Mouse (Mus musculus): Measurements from ENCODE around the gene Gpr33. TPM values are rescaled to one million over a fixed set of nuclear protein-coding genes. Genes with fewer than 3 reads are reported as not detected.

Gpr33 gene
- polyA plus RNA-seq, 1 experiment from 2014 or later: not detected

- no peaks in the 10 kb centered on the region for H3K36me3 ChIP-seq
- peak; percentile 26 for ATAC-seq (replicated peaks)
- H3K9me3 ChIP-seq: no peaks in the 10 kb centered on the region
- 10% methylated on average over 15 of the region's 15 CpGs for WGBS
- H3K27me3 ChIP-seq: no peaks in the 10 kb centered on the region
- peaks cover 13% of the 10 kb centered on the region; the same call in 1 of the 2 replicates for H3K4me1 ChIP-seq
- H3K27ac ChIP-seq (replicated peaks): peak overlapping the region; percentile 72
- peak overlapping the region; percentile 25 for H3K9ac ChIP-seq (replicated peaks)
- peak overlapping the region; percentile 34 for H3K4me3 ChIP-seq
- peak overlapping the region; percentile 43 for H3K4me2 ChIP-seq (replicated peaks)
Observed at GRCm38 (mm10) chr12:52009928-52010629, 17.8 kb downstream of the Gpr33 start.

- no peaks in the 10 kb centered on the region for H3K36me3 ChIP-seq
- H3K27me3 ChIP-seq: no peaks in the 10 kb centered on the region
- WGBS: 41% methylated on average over 5 of the region's 5 CpGs
- H3K4me1 ChIP-seq: peaks cover 13% of the 10 kb centered on the region; the same call in 1 of the 2 replicates
- H3K4me3 ChIP-seq: peak overlapping the region; percentile 71
- H3K4me2 ChIP-seq (replicated peaks): peak overlapping the region; percentile 65
- H3K9ac ChIP-seq (replicated peaks): 0 out of 2 replicates have a peak overlapping the region, but pooled peaks have one; percentile 72
- ATAC-seq (replicated peaks): peak; percentile 47
- H3K27ac ChIP-seq (replicated peaks): no peak overlapping the region
- H3K9me3 ChIP-seq: no peaks in the 10 kb centered on the region
Observed at GRCm38 (mm10) chr12:52006633-52006994, 21.2 kb downstream of the Gpr33 start.

- Histone ChIP-seq H3K9me3 (no peaks in the 10 kb centered on the region), H3K9ac (replicated peaks) (peak within 1 kb of the TSS; percentile 72), H3K27me3 (no peaks in the 10 kb centered on the region), H3K4me2 (replicated peaks) (peak within 1 kb of the TSS; percentile 65), H3K27ac (replicated peaks) (peak within 1 kb of the TSS; percentile 68), H3K36me3 (no peaks in the 10 kb centered on the region), H3K4me1 (peaks cover 13% of the 10 kb centered on the region; the same call in 1 of the 2 replicates), H3K4me3 (peak within 1 kb of the TSS; percentile 71)
- WGBS: 2% methylated on average over 46 of the region's 46 CpGs
- peak; percentile 94 for ATAC-seq (replicated peaks)
Observed at GRCm38 (mm10) chr12:52005877-52006632, 21.8 kb downstream of the Gpr33 start, which contains the start of gene Dtd2. TSS of gene Dtd2 (minus strand) at chr12:52006501.

- no peak for ATAC-seq (replicated peaks)
- H3K27ac ChIP-seq (replicated peaks): no peak overlapping the region
- H3K4me2 ChIP-seq (replicated peaks): no peak overlapping the region
- 0 out of 2 replicates have a peak, but pooled peaks cover 4% of the 10 kb centered on the region for H3K4me1 ChIP-seq
- WGBS: 91% methylated on average over 3 of the region's 3 CpGs
- no peaks in the 10 kb centered on the region for H3K9me3 ChIP-seq
- H3K27me3 ChIP-seq: no peaks in the 10 kb centered on the region
- no peak overlapping the region for H3K4me3 ChIP-seq
- H3K36me3 ChIP-seq: no peaks in the 10 kb centered on the region
- H3K9ac ChIP-seq (replicated peaks): no peak overlapping the region
Observed at GRCm38 (mm10) chr12:52002746-52003145, 25.1 kb downstream of the Gpr33 start.

- Histone ChIP-seq H3K4me2 (replicated peaks) (no peak overlapping the region), H3K36me3 (peaks cover 4% of the 10 kb centered on the region; the same call in 1 of the 2 replicates), H3K9me3 (no peaks in the 10 kb centered on the region), H3K4me1 (0 out of 2 replicates have a peak, but pooled peaks cover 4% of the 10 kb centered on the region), H3K9ac (replicated peaks) (no peak overlapping the region), H3K27ac (replicated peaks) (no peak overlapping the region), H3K27me3 (no peaks in the 10 kb centered on the region), H3K4me3 (no peak overlapping the region)
- 21% methylated on average over 4 of the region's 4 CpGs for WGBS
- peak; percentile 55 for ATAC-seq (replicated peaks)
Observed at GRCm38 (mm10) chr12:52001544-52001943, 26.3 kb downstream of the Gpr33 start.

- no peak overlapping the region for H3K4me3 ChIP-seq
- no peak overlapping the region for H3K4me2 ChIP-seq (replicated peaks)
- H3K27ac ChIP-seq (replicated peaks): no peak overlapping the region
- WGBS: 86% methylated on average over 9 of the region's 9 CpGs
- no peak overlapping the region for H3K9ac ChIP-seq (replicated peaks)
- H3K27me3 ChIP-seq: no peaks in the 10 kb centered on the region
- H3K4me1 ChIP-seq: no peaks in the 10 kb centered on the region
- no peaks in the 10 kb centered on the region for H3K9me3 ChIP-seq
- ATAC-seq (replicated peaks): no peak
- H3K36me3 ChIP-seq: peaks cover 4% of the 10 kb centered on the region; the same call in 1 of the 2 replicates
Observed at GRCm38 (mm10) chr12:51998366-51998932, 29.4 kb downstream of the Gpr33 start.

GRCm38 (mm10) chr12:51995738-51996536 is 31.9 kb downstream of the Gpr33 start:
- H3K9ac ChIP-seq (replicated peaks): no peak overlapping the region
- 92% methylated on average over 1 of the region's 1 CpGs for WGBS
- H3K4me3 ChIP-seq: no peak overlapping the region
- H3K27ac ChIP-seq (replicated peaks): no peak overlapping the region
- no peaks in the 10 kb centered on the region for H3K9me3 ChIP-seq
- no peak overlapping the region for H3K4me2 ChIP-seq (replicated peaks)
- H3K36me3 ChIP-seq: peaks cover 4% of the 10 kb centered on the region; the same call in 1 of the 2 replicates
- ATAC-seq (replicated peaks): no peak
- no peaks in the 10 kb centered on the region for H3K27me3 ChIP-seq
- H3K4me1 ChIP-seq: no peaks in the 10 kb centered on the region

GRCm38 (mm10) chr12:51990629-51991028 is 37.2 kb downstream of the Gpr33 start:
- no peaks in the 10 kb centered on the region for H3K4me1 ChIP-seq
- no peak overlapping the region for H3K27ac ChIP-seq (replicated peaks)
- no peaks in the 10 kb centered on the region for H3K9me3 ChIP-seq
- no peak overlapping the region for H3K9ac ChIP-seq (replicated peaks)
- ATAC-seq (replicated peaks): no peak
- no peak overlapping the region for H3K4me2 ChIP-seq (replicated peaks)
- H3K4me3 ChIP-seq: no peak overlapping the region
- H3K36me3 ChIP-seq: no peaks in the 10 kb centered on the region
- 90% methylated on average over 2 of the region's 2 CpGs for WGBS
- H3K27me3 ChIP-seq: no peaks in the 10 kb centered on the region

GRCm38 (mm10) chr12:51988536-51988935 is 39.3 kb downstream of the Gpr33 start:
- Histone ChIP-seq H3K9me3 (no peaks in the 10 kb centered on the region), H3K4me1 (no peaks in the 10 kb centered on the region), H3K4me3 (no peak overlapping the region), H3K36me3 (no peaks in the 10 kb centered on the region), H3K27me3 (no peaks in the 10 kb centered on the region), H3K27ac (replicated peaks) (no peak overlapping the region), H3K4me2 (replicated peaks) (no peak overlapping the region), H3K9ac (replicated peaks) (no peak overlapping the region)
- ATAC-seq (replicated peaks): no peak
- 91% methylated on average over 5 of the region's 5 CpGs for WGBS

- Histone ChIP-seq H3K27ac (replicated peaks) (no peak overlapping the region), H3K36me3 (no peaks in the 10 kb centered on the region), H3K4me1 (no peaks in the 10 kb centered on the region), H3K9ac (replicated peaks) (no peak overlapping the region), H3K4me3 (no peak overlapping the region), H3K9me3 (no peaks in the 10 kb centered on the region), H3K27me3 (no peaks in the 10 kb centered on the region), H3K4me2 (replicated peaks) (no peak overlapping the region)
- WGBS: 75% methylated on average over 4 of the region's 4 CpGs
- ATAC-seq (replicated peaks): no peak
Observed at GRCm38 (mm10) chr12:51985826-51986225, 42.0 kb downstream of the Gpr33 start.

GRCm38 (mm10) chr12:51985163-51985748 is 42.6 kb downstream of the Gpr33 start:
- ATAC-seq (replicated peaks): no peak
- Histone ChIP-seq H3K4me1 (no peaks in the 10 kb centered on the region), H3K36me3 (no peaks in the 10 kb centered on the region), H3K4me2 (replicated peaks) (no peak overlapping the region), H3K27me3 (no peaks in the 10 kb centered on the region), H3K9ac (replicated peaks) (no peak overlapping the region), H3K9me3 (no peaks in the 10 kb centered on the region), H3K27ac (replicated peaks) (no peak overlapping the region), H3K4me3 (no peak overlapping the region)
- WGBS: 94% methylated on average over 3 of the region's 3 CpGs

Data from forebrain, embryonic 15.5 days (tissue).